Mouse (Mus musculus) adrenal gland, adult 18-20 months (tissue): ENCODE results near the gene Nfrkb. TPM values are rescaled to one million over a fixed set of nuclear protein-coding genes. Genes with fewer than 3 reads are reported as not detected.

Experiments
- DNase-seq, 2 experiments: peaks; one replicate each; pipeline ENCODE4 v3.0.0; 2021 to 2022; ENCODE audit warnings: low spot score in 2 of 2
- total RNA-seq, 2 experiments: library from RNA; stranded (reverse); gene quantifications; 1 replicate in 1 of 2; 2 replicates in 1 of 2; pipeline ENCODE4 v1.2.3; 2021

The Nfrkb gene
- total RNA-seq, 2 experiments from 2014 or later, result 18.4 to 19.1 TPM

DNA sequence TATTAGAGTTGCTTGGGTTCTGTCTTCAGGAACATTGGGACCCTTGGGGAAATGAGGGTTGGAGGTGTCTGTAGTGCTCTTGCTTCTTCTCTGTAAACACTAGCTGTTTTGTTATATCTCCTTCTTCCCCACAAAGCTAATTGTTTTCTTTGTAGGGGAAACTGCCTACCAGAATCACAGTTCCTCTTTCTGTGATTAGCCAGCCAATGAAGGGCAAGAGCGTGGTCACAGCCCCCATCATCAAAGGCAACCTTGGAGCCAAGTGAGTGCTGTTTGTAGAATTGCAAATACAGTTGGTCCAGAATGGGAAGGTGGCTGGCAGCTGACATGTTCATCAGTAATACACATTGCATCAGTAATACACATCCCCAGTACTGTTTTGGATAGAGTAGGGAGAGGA is 32.8 kb downstream of the Nfrkb start:
- DNase-seq, result no peak

DNA sequence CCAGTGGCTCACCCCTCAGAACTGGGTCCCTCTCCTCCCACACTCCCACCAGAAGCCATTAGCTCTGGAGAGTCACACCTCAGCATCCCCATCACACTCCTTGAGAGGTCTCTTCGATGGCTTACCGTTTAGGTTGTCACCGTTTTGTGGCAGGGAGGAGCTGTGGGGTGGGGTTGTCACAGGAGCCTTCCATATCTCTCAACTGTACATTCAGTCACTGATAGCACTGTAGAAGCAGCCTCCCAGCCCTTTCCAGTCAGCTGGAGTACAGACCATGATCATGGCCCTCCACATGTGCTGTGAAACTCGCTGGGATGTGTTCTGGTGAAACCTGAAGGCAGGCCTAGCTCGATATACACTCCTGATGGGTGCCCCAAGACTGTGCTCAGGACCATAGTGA is 36.2 kb downstream of the Nfrkb start:
- no peak for DNase-seq

- DNase-seq, result no peak
Measured at GRCm38 (mm10) chr9:31428971-31429370, 43.0 kb downstream of the Nfrkb start.

GRCm38 (mm10) chr9:31430011-31430410 is 44.0 kb downstream of the Nfrkb start:
- no peak for DNase-seq

GRCm38 (mm10) chr9:31431751-31432150 is 45.8 kb downstream of the Nfrkb start:
- no peak for DNase-seq

DNA sequence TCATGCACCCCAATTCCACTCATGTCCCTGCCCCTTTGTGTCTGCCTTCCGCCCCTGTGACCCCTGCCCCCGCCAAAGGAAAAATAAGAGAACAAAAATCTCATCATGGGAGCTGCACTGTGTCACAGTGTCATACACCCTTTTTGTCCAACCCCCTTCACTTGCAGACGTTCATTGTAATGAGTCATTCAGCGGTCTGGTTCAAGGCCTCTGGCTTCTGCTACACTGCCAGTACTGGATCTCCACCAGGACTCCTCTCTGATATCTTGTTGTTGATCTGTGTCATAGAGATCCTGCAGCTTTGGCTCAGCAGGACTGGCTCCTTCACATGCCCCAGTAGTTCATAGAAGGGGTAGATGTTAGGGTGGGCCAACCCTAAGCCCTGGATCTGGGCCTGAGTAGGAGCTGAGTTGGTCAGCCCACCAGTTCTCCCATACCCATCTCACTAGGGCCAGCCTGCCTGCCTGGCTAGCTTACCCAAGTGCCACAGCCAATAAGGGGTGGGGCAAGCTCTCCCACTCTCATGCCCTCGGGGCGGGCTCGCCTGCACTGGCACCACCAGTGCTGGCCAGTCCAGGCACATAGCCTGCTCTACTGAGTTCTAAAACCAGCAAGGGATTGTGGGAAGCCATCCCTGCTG is 46.5 kb downstream of the Nfrkb start:
- peak in 1 of 2 experiments; percentile 28 for DNase-seq

GRCm38 (mm10) chr9:31433431-31433830 is 47.4 kb downstream of the Nfrkb start:
- no peak for DNase-seq

DNA sequence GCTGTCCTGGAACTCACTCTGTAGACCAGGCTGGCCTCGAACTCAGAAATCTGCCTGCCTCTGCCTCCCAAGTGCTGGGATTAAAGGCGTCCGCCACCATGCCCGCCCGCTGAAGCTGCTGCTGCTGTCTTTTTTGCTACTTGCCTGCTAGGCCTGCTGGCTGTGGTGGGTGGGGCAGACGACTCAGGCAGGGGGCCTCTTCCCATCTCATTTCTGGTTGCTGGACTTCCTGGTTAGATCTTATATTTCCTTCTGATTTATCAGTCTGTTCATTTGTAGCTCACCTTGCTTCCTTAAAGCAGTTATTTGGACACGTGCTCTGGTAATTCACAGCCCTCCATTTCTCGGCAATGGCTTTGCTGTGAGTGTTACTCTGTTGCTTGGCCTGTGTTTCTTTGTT is 49.4 kb downstream of the Nfrkb start:
- no peak for DNase-seq

DNA sequence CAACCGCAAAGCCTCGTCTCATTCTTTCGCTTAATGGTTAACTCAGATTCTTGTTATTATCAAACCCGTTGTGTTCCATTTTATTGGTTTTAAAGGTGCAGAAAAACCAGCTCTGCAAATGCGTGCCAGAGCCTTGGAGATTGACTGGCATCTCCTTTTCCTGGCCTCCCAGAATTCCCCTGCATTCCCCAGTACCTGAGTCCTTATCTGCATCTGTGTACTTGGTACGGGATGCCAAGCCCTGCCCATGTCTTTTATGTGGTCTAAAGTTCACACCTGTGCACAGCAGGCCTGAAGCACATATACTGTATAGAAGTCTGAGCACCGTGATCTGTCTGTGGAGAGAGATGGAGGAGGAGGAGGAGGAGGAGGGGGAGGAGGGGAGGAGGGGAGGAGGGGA is 51.9 kb downstream of the Nfrkb start:
- no peak for DNase-seq

GRCm38 (mm10) chr9:31438834-31439233 is 52.8 kb downstream of the Nfrkb start:
- no peak for DNase-seq

DNA sequence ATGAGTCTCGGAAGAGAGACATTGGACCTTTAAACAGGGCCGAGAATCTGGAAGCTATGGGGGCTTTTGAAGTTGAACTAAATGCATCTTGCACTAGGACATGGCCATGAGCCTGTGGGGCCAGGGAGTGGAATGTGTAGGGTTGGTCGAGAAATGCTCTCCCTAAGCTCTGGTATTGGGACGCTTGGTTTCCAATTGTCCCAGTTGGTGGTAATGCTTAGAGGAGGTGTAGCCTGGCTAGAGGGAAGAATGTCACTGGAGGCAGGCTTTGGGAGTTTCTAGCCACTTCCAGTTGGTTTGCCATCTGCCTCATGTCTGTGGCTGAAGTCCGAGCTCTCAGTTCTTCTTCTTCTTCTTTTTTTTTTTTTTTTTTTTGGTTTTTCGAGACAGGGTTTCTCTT is 53.3 kb downstream of the Nfrkb start:
- DNase-seq, result no peak

GRCm38 (mm10) chr9:31440366-31440765 is 54.4 kb downstream of the Nfrkb start:
- DNase-seq, result no peak

- no peak for DNase-seq
Measured at GRCm38 (mm10) chr9:31441487-31441886, 55.5 kb downstream of the Nfrkb start.

DNA sequence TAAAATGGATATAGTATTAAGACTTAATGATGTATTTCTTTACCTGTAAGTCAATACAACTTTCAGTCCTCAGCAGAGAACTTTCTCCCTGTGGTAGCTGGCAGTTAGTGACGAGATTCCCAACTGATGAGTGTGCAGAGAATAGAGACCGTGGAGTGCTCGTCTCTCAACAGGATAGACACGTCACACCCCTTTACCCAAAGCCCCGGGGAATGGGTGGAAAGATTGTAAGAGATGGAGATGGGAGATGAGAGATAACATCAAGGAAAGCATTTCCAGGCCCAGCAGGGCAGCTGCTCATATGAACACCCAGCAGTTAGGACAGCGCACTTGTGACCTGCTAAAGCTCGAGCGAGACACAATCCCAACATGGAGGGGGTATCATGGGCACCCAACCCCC is 58.2 kb downstream of the Nfrkb start:
- no peak for DNase-seq

DNA sequence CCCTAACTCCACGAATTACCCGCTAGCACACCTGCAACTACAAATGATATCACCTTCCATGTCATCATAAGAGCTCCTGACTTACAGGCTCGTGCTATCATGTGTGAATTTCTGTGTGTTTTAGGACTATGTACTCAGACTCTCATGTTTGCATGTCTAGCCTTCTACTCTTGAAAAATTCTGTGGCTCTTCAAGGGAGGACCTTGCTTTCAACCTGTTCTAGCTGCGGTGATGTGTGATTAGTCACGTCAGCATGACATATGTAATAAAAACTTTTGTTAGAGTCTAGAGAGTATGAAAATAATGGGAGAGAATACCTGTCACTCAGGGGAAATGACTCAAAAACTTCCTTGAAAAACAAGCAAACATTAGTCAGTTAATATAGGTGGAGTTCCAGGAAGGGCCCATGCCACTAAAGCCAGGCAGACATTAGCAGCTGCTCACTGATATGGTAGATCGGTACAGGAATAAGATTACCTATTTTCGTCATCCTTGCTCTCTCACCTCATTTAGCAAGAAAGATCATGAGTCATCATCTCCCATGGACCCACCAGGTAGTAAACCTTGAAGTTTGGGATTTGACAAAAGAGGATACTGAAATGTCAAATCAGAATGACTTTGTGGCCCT is 63.3 kb downstream of the Nfrkb start:
- no peak for DNase-seq

GRCm38 (mm10) chr9:31452166-31452565 is 66.2 kb downstream of the Nfrkb start:
- peak in 1 of 2 experiments; percentile 8 for DNase-seq

GRCm38 (mm10) chr9:31454356-31454755 is 68.4 kb downstream of the Nfrkb start:
- no peak for DNase-seq

DNA sequence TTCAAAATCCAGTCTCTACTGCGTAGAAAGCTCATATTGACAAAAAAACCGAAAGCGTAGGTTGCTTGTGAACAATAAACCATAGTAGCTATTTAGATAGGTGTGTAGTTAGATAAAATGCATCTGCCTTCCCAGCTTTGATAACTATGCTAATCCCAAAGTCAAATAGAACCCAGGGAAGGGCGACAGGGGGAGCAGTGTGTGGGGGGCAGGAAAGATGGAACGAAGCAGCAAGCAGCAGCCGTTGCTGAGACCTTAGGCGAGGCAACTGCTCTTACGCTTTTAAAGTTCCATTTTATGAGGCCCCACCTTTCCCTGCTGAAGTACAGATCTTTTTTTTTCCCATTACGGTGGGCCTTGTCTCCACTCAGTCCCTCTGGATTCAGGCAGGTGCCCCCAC is 77.2 kb downstream of the Nfrkb start:
- no peak for DNase-seq

DNA sequence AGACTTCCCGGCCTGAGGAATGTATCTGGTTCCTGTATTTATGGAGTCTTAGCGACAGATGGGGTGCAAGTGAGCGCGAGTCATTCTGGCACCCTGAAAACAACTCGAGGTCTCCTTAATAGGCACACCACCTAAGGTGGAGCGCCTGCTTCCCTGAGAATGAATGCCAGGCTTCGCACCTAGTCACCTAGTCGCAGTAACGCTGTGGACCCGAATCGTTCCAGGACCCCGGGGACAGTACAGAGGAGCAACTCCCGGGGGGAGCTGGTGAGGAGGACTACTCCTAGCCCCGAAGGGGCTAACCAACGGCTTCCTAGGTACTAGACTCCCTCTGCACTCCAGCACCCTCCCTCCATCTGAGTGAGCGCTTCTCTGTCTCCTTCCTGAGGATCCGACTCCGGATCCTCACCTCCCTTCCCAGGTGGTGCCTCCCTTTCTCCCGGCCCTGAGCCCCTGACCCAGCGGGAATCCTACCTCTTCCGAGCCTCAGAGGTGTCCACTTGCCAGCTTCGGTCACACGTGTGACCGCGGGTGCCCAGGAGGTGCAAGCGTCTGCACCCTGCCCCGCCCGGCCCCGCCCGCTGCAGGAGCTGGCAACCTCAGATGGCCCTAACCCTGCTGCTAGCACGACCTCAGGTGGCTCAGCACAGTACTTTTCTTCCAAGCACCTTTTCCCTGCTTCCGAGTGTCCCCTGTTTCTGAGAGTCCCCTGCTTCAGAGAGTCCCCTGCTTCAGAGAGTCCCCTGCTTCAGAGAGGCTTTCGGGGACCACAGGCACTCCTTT is 77.9 kb downstream of the Nfrkb start, which contains the start of gene Tmem45b:
Gene Tmem45b (minus strand): TSS at position 771 of the 783 bp plus-strand sequence.
- DNase-seq, result no peak
